Mouse (Mus musculus) embryonic fibroblast, embryonic 13.5 days (primary cell): ENCODE results near the gene Zfp740. TPM values are rescaled to one million over a fixed set of nuclear protein-coding genes. Genes with fewer than 3 reads are reported as not detected.
A peak's percentile ranks its signal among the peaks of the same experiment; 100 is the strongest.

Experiments
- H3K27ac ChIP-seq: 2 replicates; pipeline ENCODE4 v1.5.1; 2012; ENCODE audit warnings: low read length, control low read depth, inconsistent platforms; ENCODE audit not compliant: insufficient read depth
- H3K4me1 ChIP-seq: 2 replicates; pipeline ENCODE4 v1.6.1; 2011; ENCODE audit warnings: low read length; ENCODE audit not compliant: control insufficient read depth, insufficient read depth
- H3K4me3 ChIP-seq: 2 replicates; pipeline ENCODE4 v1.5.1; 2011; ENCODE audit warnings: mild to moderate bottlenecking, control low read depth, low read length; ENCODE audit not compliant: insufficient read depth
- CTCF ChIP-seq: IDR thresholded peaks from 2 replicates; pipeline ENCODE4 v1.5.1; 2011; ENCODE audit warnings: mild to moderate bottlenecking, control low read depth, low read length, moderate library complexity, borderline replicate concordance; ENCODE audit not compliant: insufficient read depth
- POLR2A ChIP-seq: IDR thresholded peaks from 2 replicates; pipeline ENCODE4 v1.6.1; 2011; ENCODE audit warnings: low read depth, mild to moderate bottlenecking, control low read depth, low read length, moderate library complexity
- polyA plus RNA-seq: library from polyadenylated mRNA; stranded (reverse); fragments of >200 nt; gene quantifications from 2 replicates; pipeline ENCODE4 v1.2.4, GENCODE M21; 2011; ENCODE audit warnings: low read depth; ENCODE audit not compliant: missing spikeins, insufficient read length

Gene Zfp740
- polyA plus RNA-seq, 1 experiment, result 49.5 TPM

DNA sequence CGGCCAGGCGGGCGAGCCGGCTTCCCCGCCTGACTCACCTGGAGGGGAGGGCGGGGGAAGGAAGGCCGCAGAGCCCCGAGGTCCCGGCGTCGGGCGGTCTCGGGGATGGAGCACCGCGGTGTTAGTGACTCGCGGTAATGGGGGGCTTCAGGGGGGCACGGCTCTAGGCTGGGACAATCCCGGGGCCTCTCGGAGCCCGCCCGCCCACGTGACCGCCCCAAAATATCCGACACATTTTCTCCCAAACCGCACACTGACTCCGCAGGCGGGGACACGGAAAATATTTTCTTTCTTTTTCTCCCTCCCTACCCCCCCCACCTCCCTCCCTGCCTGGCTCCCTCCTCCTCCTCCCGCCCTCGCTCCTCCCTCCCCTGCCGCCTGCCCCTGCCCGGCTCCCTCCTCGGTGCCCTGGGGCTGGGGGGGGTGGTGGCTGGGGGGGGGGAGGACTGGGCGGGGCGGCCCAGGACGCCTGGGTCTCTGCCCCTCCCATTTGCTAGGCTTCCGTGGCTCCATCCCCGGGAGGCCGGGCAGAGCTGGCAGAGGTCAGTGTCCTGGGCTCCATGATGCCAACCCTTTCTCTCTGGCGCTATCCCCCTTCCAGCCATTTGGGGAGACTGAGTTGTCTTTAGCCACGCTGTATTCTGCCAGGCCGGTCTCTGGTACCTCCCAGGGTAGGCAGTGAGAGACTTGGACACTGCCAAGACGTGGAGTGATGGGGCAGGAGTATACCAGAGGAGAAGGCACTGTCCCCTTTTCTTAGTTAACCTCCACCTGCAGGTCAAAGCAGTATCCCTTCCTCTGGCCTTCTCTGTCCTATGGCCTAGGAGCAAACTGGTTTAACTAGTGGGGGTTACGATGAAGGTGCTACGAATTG is 54.4 kb downstream of the Zfp740 start, which contains the start of gene Rarg:
Gene Rarg (minus strand): TSS at position 316 of the 874 bp plus-strand sequence.
- Histone ChIP-seq H3K4me1 (0 out of 2 replicates have a peak, but pooled peaks cover 9% of the 10 kb centered on the region), H3K4me3 (peak within 1 kb of the TSS; percentile 77), H3K27ac (peak within 1 kb of the TSS; percentile 88)
- peak; percentile 65 for TF ChIP-seq POLR2A
- no peak for TF ChIP-seq CTCF

GRCm38 (mm10) chr15:102258076-102258470 is 55.0 kb downstream of the Zfp740 start:
- TF ChIP-seq POLR2A (peak; percentile 94), CTCF (no peak)
- peak overlapping the region; percentile 43 for H3K4me3 ChIP-seq
- H3K27ac ChIP-seq, result peak overlapping the region; percentile 88
- 0 out of 2 replicates have a peak, but pooled peaks cover 9% of the 10 kb centered on the region for H3K4me1 ChIP-seq

DNA sequence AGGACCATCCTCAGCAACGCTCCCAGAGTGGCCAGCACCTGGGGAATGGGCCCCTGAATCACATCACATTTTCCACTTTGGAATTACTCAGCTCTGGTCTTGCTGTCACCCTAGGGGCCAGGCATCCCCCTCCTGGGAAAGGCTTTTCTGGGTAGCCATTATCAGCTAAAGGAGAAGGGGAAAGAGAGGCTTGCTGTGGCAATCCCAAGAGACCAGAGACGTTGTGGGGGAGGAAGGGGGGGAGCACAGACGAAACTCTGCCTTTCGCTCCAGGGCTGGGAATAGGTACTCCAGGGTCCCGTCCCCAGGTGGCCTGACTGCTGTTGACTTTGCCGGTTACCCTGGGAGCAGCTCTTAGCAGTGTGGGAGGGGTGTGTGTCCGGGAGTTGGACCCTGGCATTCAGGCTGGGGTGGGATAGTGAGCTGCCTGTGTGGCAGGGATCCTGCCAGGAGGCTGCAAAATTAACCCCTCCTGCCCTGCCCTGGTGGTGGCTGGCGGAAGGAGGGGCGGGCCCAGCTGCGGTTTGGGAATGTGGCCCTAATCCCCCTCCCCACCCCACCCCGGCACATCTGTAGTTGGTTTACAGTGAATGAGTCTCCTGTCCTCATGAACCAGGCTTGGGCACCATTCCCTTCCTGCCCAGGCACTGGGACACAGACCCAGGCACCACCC is 55.7 kb downstream of the Zfp740 start:
- TF ChIP-seq POLR2A, result no peak; the same call in 1 of the 2 replicates
- no peak for TF ChIP-seq CTCF
- peak overlapping the region; percentile 88 for H3K27ac ChIP-seq
- 0 out of 2 replicates have a peak, but pooled peaks cover 9% of the 10 kb centered on the region for H3K4me1 ChIP-seq
- no peak overlapping the region for H3K4me3 ChIP-seq

DNA sequence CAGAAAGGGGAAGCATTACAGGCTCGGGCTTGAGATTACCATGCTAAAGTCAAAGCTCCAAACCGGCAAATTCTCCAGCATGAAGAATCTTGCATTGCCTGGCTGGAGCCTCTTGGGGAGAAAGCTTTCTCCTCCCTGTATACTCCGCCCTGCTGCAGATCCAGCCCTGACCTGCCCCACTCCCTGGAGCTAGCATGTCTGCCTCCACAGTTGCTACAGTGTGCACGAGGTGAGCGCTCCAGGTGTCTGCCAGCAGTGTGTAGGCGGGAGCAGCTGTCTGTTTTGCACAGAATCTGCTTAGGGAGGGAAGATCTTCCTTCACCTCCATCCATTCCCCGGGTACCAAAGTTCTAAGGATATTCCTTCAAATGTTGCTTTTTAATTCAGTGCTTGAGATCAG is 59.5 kb downstream of the Zfp740 start:
- Histone ChIP-seq H3K27ac (no peak overlapping the region), H3K4me1 (0 out of 2 replicates have a peak, but pooled peaks cover 9% of the 10 kb centered on the region), H3K4me3 (no peak overlapping the region)
- TF ChIP-seq CTCF (no peak), POLR2A (no peak)

- 0 out of 2 replicates have a peak, but pooled peaks cover 9% of the 10 kb centered on the region for H3K4me1 ChIP-seq
- H3K27ac ChIP-seq, result no peak overlapping the region
Measured at GRCm38 (mm10) chr15:102263037-102263436, 60.0 kb downstream of the Zfp740 start.

More at GRCm38 (mm10) chr15:102263037-102263436, 60.0 kb downstream of the Zfp740 start:
- TF ChIP-seq POLR2A (no peak), CTCF (no peak)
- no peak overlapping the region for H3K4me3 ChIP-seq

Other genes starting within 250 kb of the Zfp740 start
- not detected in 2 replicates for gene Krt78, start 249.0 kb upstream of the Zfp740 start, polyA plus RNA-seq
- gene Krt8, start 198.8 kb upstream of the Zfp740 start, polyA plus RNA-seq, result 0.25 TPM in 1 of 2 replicates, not detected in the other
- 1.6 and 8.2 TPM in 2 replicates for gene Krt18, start 175.1 kb upstream of the Zfp740 start, polyA plus RNA-seq
- 309 and 317 TPM in 2 replicates for gene Eif4b, start 129.5 kb upstream of the Zfp740 start, polyA plus RNA-seq
- gene Tns2, start 102.8 kb upstream of the Zfp740 start, polyA plus RNA-seq, result 61.8 and 71.1 TPM in 2 replicates
- 35.5 and 36.0 TPM in 2 replicates for gene Spryd3, start 67.0 kb upstream of the Zfp740 start, polyA plus RNA-seq
- gene Igfbp6, start 58.9 kb upstream of the Zfp740 start, polyA plus RNA-seq, result 43.0 and 55.0 TPM in 2 replicates
- 1.3 and 2.6 TPM in 2 replicates for gene Soat2, start 52.7 kb upstream of the Zfp740 start, polyA plus RNA-seq
- gene Csad, start 1.5 kb downstream of the Zfp740 start, polyA plus RNA-seq, result 36.5 and 42.7 TPM in 2 replicates
- 0.51 TPM in 1 of 2 replicates, not detected in the other for gene Itgb7, start 28.7 kb downstream of the Zfp740 start, polyA plus RNA-seq
- gene Rarg, start 54.3 kb downstream of the Zfp740 start, polyA plus RNA-seq, result 70.6 and 91.2 TPM in 2 replicates
- 0.30 TPM in 1 of 2 replicates, not detected in the other for gene Gm9918, start 67.3 kb downstream of the Zfp740 start, polyA plus RNA-seq
- 47.3 and 55.8 TPM in 2 replicates for gene Mfsd5, start 76.2 kb downstream of the Zfp740 start, polyA plus RNA-seq
- 14.5 and 20.1 TPM in 2 replicates for gene Espl1, start 93.0 kb downstream of the Zfp740 start, polyA plus RNA-seq
- gene Pfdn5, start 122.9 kb downstream of the Zfp740 start, polyA plus RNA-seq, result 239 and 257 TPM in 2 replicates
- gene Myg1, start 128.5 kb downstream of the Zfp740 start, polyA plus RNA-seq, result 35.7 and 42.8 TPM in 2 replicates
- gene Aaas, start 147.5 kb downstream of the Zfp740 start, polyA plus RNA-seq, result 107 and 109 TPM in 2 replicates
- gene Sp7, start 163.9 kb downstream of the Zfp740 start, polyA plus RNA-seq, result 0.52 and 1.1 TPM in 2 replicates
- 42.6 and 51.9 TPM in 2 replicates for gene Sp1, start 202.9 kb downstream of the Zfp740 start, polyA plus RNA-seq
- gene Amhr2, start 242.1 kb downstream of the Zfp740 start, polyA plus RNA-seq, result not detected in 2 replicates